Mouse (Mus musculus) C2C12 (cell line): ENCODE measurements around the gene Auts2.

Experiments used
- CTCF ChIP-seq: IDR thresholded peaks from one replicate; pipeline ENCODE4 v1.5.1; 2011; ENCODE audit not compliant: control insufficient read depth, insufficient read depth, insufficient read length
- MYOD1 ChIP-seq: IDR thresholded peaks from one replicate; pipeline ENCODE4 v1.6.1; 2011; ENCODE audit warnings: low read depth; ENCODE audit not compliant: control insufficient read depth, insufficient read length

GRCm38 (mm10) chr5:131781063-131781462 is 762.1 kb downstream of the Auts2 start:
- TF ChIP-seq CTCF, result no peak
- TF ChIP-seq MYOD1, result no peak
